Mouse (Mus musculus) myocyte (in vitro differentiated cells): ENCODE results near the gene Man1c1.

Experiments used
- CEBPB ChIP-seq: IDR thresholded peaks from 2 replicates; pipeline ENCODE4 v1.6.1; 2011; ENCODE audit warnings: mild to moderate bottlenecking, moderate library complexity; ENCODE audit not compliant: poor library complexity, insufficient read depth, severe bottlenecking
- MYOD1 ChIP-seq, 3 experiments: IDR thresholded peaks; one replicate each; pipeline ENCODE4 v1.6.1; 2011; ENCODE audit warnings: control low read depth in 2 of 3, low read depth in 2 of 3, mild to moderate bottlenecking in 2 of 3, moderate library complexity in 1 of 3; ENCODE audit not compliant: insufficient read length in 2 of 3, control insufficient read depth in 1 of 3
- MYOG ChIP-seq, 3 experiments: IDR thresholded peaks; one replicate each; pipeline ENCODE4 v1.6.1; 2011; ENCODE audit warnings: control low read depth in 2 of 3, low read depth in 2 of 3, mild to moderate bottlenecking in 2 of 3; ENCODE audit not compliant: insufficient read length in 2 of 3, control insufficient read depth in 1 of 3, insufficient read depth in 1 of 3
- POLR2A ChIP-seq: IDR thresholded peaks from one replicate; pipeline ENCODE4 v1.6.1; 2011; ENCODE audit warnings: low read depth, mild to moderate bottlenecking, control low read depth, moderate library complexity; ENCODE audit not compliant: insufficient read length
- TCF3 ChIP-seq: IDR thresholded peaks from one replicate; pipeline ENCODE4 v1.6.1; 2011; ENCODE audit warnings: low read depth, control low read depth; ENCODE audit not compliant: insufficient read length
- USF1 ChIP-seq: IDR thresholded peaks from one replicate; pipeline ENCODE4 v1.6.1; 2011; ENCODE audit warnings: low read depth, mild to moderate bottlenecking, control low read depth, moderate library complexity

DNA sequence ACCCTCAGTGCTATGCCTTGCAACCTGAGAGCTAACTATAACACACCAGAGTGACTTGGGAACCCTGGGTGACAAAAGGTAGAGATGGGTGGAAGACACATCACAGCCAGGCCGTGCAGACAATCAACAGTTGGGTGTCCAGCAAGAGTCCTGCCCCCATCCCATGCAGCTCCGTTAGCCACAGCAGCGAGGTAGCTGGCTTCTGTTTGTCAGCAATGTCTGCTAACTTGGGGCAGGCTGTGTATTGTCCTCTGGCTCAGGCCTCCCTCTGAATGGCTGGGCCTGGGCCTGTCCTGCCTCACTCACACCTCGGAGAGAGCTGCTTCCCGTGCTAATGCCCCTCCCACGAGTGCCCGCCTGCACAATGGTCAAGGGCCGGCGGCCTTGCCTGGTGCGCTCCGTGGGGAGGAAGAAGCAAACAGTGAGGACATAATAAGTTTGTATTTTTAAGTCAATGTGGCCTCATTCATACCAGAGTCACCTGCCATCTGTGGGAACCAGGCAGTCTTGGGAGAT, 48.9 kb upstream of the Man1c1 start:
- TF ChIP-seq MYOD1 (IDR thresholded peaks at IDR 0.05; ENCODE audit: control insufficient read depth in 1 of 3, insufficient read length in 2 of 3, low read depth in 2 of 3): no peak
- no peak for TF ChIP-seq USF1
- TF ChIP-seq POLR2A: no peak
- TF ChIP-seq MYOG (IDR thresholded peaks at IDR 0.05; ENCODE audit: control insufficient read depth in 1 of 3, insufficient read depth in 1 of 3, insufficient read length in 2 of 3, low read depth in 2 of 3): no peak
- TF ChIP-seq TCF3: no peak
- no peak for TF ChIP-seq CEBPB
